Mouse (Mus musculus) cortical plate, adult 2 months (tissue): ENCODE measurements around the gene Pithd1.

Experiments used
- CTCF ChIP-seq: fragments of 200-500 bp; IDR thresholded peaks from 2 replicates; pipeline ENCODE4 v1.5.1; 2011; ENCODE audit warnings: mild to moderate bottlenecking, control low read depth, low read length; ENCODE audit not compliant: insufficient read depth; ENCODE audit errors: extremely low read depth
- POLR2A ChIP-seq: fragments of 200-500 bp; IDR thresholded peaks from 2 replicates; pipeline ENCODE4 v1.6.1; 2011; ENCODE audit warnings: mild to moderate bottlenecking, low read length, control low read depth; ENCODE audit not compliant: insufficient read depth; ENCODE audit errors: extremely low read depth

- no peak for TF ChIP-seq CTCF
- no peak for TF ChIP-seq POLR2A
Measured at GRCm38 (mm10) chr4:135934708-135935500, 52.2 kb downstream of the Pithd1 start.
